Mouse (Mus musculus) spleen, adult 2 months (tissue): ENCODE measurements around the gene Vsig8.

ENCODE experiments used
- CTCF ChIP-seq: fragments of 200-500 bp; IDR thresholded peaks from 2 replicates; pipeline ENCODE4 v1.5.1; 2011; ENCODE audit warnings: mild to moderate bottlenecking, inconsistent platforms; ENCODE audit not compliant: insufficient read depth, insufficient read length, insufficient replicate concordance; ENCODE audit errors: extremely low read depth
- POLR2A ChIP-seq: fragments of 200-500 bp; IDR thresholded peaks from 2 replicates; pipeline ENCODE4 v1.6.1; 2011; ENCODE audit warnings: low read depth, low read length, inconsistent platforms

- TF ChIP-seq POLR2A: no peak
- TF ChIP-seq CTCF: no peak
Measured at GRCm38 (mm10) chr1:172602326-172602725, 46.6 kb downstream of the Vsig8 start, which contains the start of gene Fcrl6.
